Mouse (Mus musculus) CH12.LX (cell line): ENCODE data around the gene Bend6. TPM values are rescaled to one million over a fixed set of nuclear protein-coding genes. Genes with fewer than 3 reads are reported as not detected.

ENCODE experiments used
- DNase-seq: peaks from one replicate; pipeline ENCODE4 v3.0.0-alpha.2; 2013; ENCODE audit errors: extremely low read depth
- H3K27ac ChIP-seq: 2 replicates; pipeline ENCODE4 v1.5.1; 2012; ENCODE audit warnings: low read depth, mild to moderate bottlenecking, control low read depth, moderate library complexity; ENCODE audit not compliant: insufficient read depth
- H3K27me3 ChIP-seq: replicated peaks from 2 replicates; pipeline ENCODE3; 2012; ENCODE audit warnings: inconsistent platforms
- H3K36me3 ChIP-seq, 2 experiments: replicated peaks in 1 of 2; 2 replicates each; pipeline versions ENCODE3 to v1.6.1; 2012; ENCODE audit warnings: inconsistent platforms in 1 of 2, low read length in 1 of 2, mild to moderate bottlenecking in 1 of 2, mixed read lengths in 1 of 2, moderate library complexity in 1 of 2; ENCODE audit not compliant: control insufficient read depth in 1 of 2, insufficient read depth in 1 of 2
- H3K4me1 ChIP-seq, 2 experiments: 2 replicates each; pipeline ENCODE4 v1.6.1; 2012; ENCODE audit warnings: inconsistent platforms in 1 of 2, moderate library complexity in 1 of 2; ENCODE audit not compliant: insufficient read depth in 2 of 2, control insufficient read depth in 1 of 2
- H3K4me2 ChIP-seq: 2 replicates; pipeline ENCODE4 v1.6.1; 2012; ENCODE audit warnings: low read depth, mild to moderate bottlenecking, control low read depth; ENCODE audit not compliant: poor library complexity, insufficient read depth, severe bottlenecking
- H3K4me3 ChIP-seq, 3 experiments: fragments of 150-350 bp in 1 of 3; sonication (generic) in 1 of 3; replicated peaks in 1 of 3; 2 replicates each; pipeline versions ENCODE3 to v1.5.1; 2011 to 2012; ENCODE audit warnings: low read depth in 2 of 3, low read length in 2 of 3, mild to moderate bottlenecking in 2 of 3, moderate library complexity in 2 of 3, control low read depth in 1 of 3, improper control_type of control experiment in 1 of 3, inconsistent platforms in 1 of 3, mixed read lengths in 1 of 3; ENCODE audit not compliant: poor library complexity in 1 of 3
- H3K79me2 ChIP-seq: replicated peaks from 2 replicates; pipeline ENCODE4 v1.6.1; 2012; ENCODE audit warnings: mild to moderate bottlenecking, moderate library complexity; ENCODE audit not compliant: control insufficient read depth, poor library complexity, insufficient read depth, severe bottlenecking; ENCODE audit errors: extremely low read depth
- H3K9ac ChIP-seq: 2 replicates; pipeline ENCODE4 v1.6.1; 2012; ENCODE audit warnings: low read depth, mild to moderate bottlenecking, control low read depth, moderate library complexity; ENCODE audit not compliant: insufficient read depth
- H3K9me3 ChIP-seq: replicated peaks from 2 replicates; pipeline ENCODE3; 2012; ENCODE audit warnings: low read length, inconsistent platforms, mixed read lengths
- BHLHE40 ChIP-seq: IDR thresholded peaks from 2 replicates; pipeline ENCODE4 v1.6.1; 2011; ENCODE audit warnings: mild to moderate bottlenecking, low read depth, low read length, improper control_type of control experiment
- CHD1 ChIP-seq: IDR thresholded peaks from 2 replicates; pipeline ENCODE4 v1.6.1; 2012; ENCODE audit warnings: low read depth, low read length, improper control_type of control experiment, inconsistent platforms
- CTCF ChIP-seq, 2 experiments: IDR thresholded peaks in 1 of 2; conservative IDR thresholded peaks in 1 of 2; 2 replicates each; pipeline ENCODE4 v1.5.1; 2011 to 2012; ENCODE audit warnings: low read depth in 2 of 2, low read length in 2 of 2, improper control_type of control experiment in 1 of 2, inconsistent platforms in 1 of 2, mild to moderate bottlenecking in 1 of 2, moderate library complexity in 1 of 2
- E2F4 ChIP-seq: IDR thresholded peaks from 2 replicates; pipeline ENCODE4 v1.6.1; 2011; ENCODE audit warnings: low read depth, low read length, improper control_type of control experiment; ENCODE audit not compliant: insufficient replicate concordance
- ETS1 ChIP-seq: conservative IDR thresholded peaks from 2 replicates; pipeline ENCODE4 v1.6.1; 2012; ENCODE audit warnings: low read depth, mild to moderate bottlenecking, inconsistent platforms, low read length, improper control_type of control experiment, moderate library complexity
- GABPA ChIP-seq: IDR thresholded peaks from 2 replicates; pipeline ENCODE4 v1.6.1; 2012; ENCODE audit warnings: low read depth, low read length, improper control_type of control experiment, inconsistent platforms; ENCODE audit not compliant: insufficient replicate concordance
- IRF4 ChIP-seq: IDR thresholded peaks from 2 replicates; pipeline ENCODE4 v1.6.1; 2014; ENCODE audit warnings: low read depth, mild to moderate bottlenecking, inconsistent platforms, low read length, improper control_type of control experiment
- JUND ChIP-seq: conservative IDR thresholded peaks from 2 replicates; pipeline ENCODE4 v1.6.1; 2011; ENCODE audit warnings: low read depth, low read length, improper control_type of control experiment
- KAT2A ChIP-seq: IDR thresholded peaks from 2 replicates; pipeline ENCODE4 v1.6.1; 2012; ENCODE audit warnings: low read length, improper control_type of control experiment, inconsistent platforms; ENCODE audit not compliant: insufficient replicate concordance
- MAFK ChIP-seq: IDR thresholded peaks from 2 replicates; pipeline ENCODE4 v1.6.1; 2011; ENCODE audit warnings: low read length, improper control_type of control experiment; ENCODE audit not compliant: insufficient replicate concordance
- MAX ChIP-seq: IDR thresholded peaks from 2 replicates; pipeline ENCODE4 v1.6.1; 2011; ENCODE audit warnings: low read length, improper control_type of control experiment
- MEF2A ChIP-seq: IDR thresholded peaks from 2 replicates; pipeline ENCODE4 v1.6.1; 2014; ENCODE audit warnings: low read depth, mild to moderate bottlenecking, inconsistent platforms, low read length, improper control_type of control experiment, borderline replicate concordance
- MXI1 ChIP-seq: IDR thresholded peaks from 2 replicates; pipeline ENCODE4 v1.6.1; 2011; ENCODE audit warnings: mild to moderate bottlenecking, low read depth, low read length, improper control_type of control experiment
- NELFE ChIP-seq: IDR thresholded peaks from 2 replicates; pipeline ENCODE4 v1.6.1; 2011; ENCODE audit warnings: low read depth, low read length, improper control_type of control experiment
- PAX5 ChIP-seq: IDR thresholded peaks from 2 replicates; pipeline ENCODE4 v1.6.1; 2012; ENCODE audit warnings: low read length, inconsistent platforms, mixed read lengths
- POLR2AphosphoS2 ChIP-seq: IDR thresholded peaks from 2 replicates; pipeline ENCODE4 v1.6.1; 2011; ENCODE audit warnings: low read depth, low read length, improper control_type of control experiment
- TBP ChIP-seq: conservative IDR thresholded peaks from 2 replicates; pipeline ENCODE4 v1.6.1; 2011; ENCODE audit warnings: low read depth, low read length, improper control_type of control experiment
- UBTF ChIP-seq: IDR thresholded peaks from 2 replicates; pipeline ENCODE4 v1.6.1; 2012; ENCODE audit warnings: low read depth, mild to moderate bottlenecking, inconsistent platforms, low read length, improper control_type of control experiment, moderate library complexity
- ZC3H11A ChIP-seq: IDR thresholded peaks from 2 replicates; pipeline ENCODE4 v1.6.1; 2012; ENCODE audit warnings: low read depth, mild to moderate bottlenecking, inconsistent platforms, low read length, improper control_type of control experiment
- dilution Hi-C: fragments of 300-500 bp; cut with MboI; formaldehyde crosslinking; loops from 2 replicates; pipeline ENCODE4 v1.14.3; 2020; ENCODE audit warnings: low sequenced_read_pairs; ENCODE audit not compliant: extremely low pct_unique_long_range_greater_than_20kb, extremely low pct_ligation_motif_present
- in situ Hi-C: fragments of 300-500 bp; cut with MboI; formaldehyde crosslinking; loops from 3 replicates; pipeline ENCODE4 v1.14.3; 2019; ENCODE audit warnings: low sequenced_read_pairs, low pct_ligation_motif_present, low pct_unique_long_range_greater_than_20kb, mixed read lengths
- polyA plus RNA-seq: library from polyadenylated mRNA; unstranded; fragments of >175 nt; gene quantifications from 2 replicates; pipeline ENCODE4 v1.2.1, GENCODE M21; 2012; ENCODE audit warnings: low read depth; ENCODE audit not compliant: insufficient read length
- total RNA-seq, 2 experiments: library from RNA; depleted of rRNA; stranded (reverse); fragments of 300-350 nt in 1 of 2; fragments of >200 nt in 1 of 2; gene quantifications; 2 replicates each; pipeline ENCODE4 v1.2.3; 2012 to 2014

Bend6 gene
- total and polyA plus RNA-seq, 3 experiments, result 1.4 to 3.4 (median 3.2) TPM

DNA sequence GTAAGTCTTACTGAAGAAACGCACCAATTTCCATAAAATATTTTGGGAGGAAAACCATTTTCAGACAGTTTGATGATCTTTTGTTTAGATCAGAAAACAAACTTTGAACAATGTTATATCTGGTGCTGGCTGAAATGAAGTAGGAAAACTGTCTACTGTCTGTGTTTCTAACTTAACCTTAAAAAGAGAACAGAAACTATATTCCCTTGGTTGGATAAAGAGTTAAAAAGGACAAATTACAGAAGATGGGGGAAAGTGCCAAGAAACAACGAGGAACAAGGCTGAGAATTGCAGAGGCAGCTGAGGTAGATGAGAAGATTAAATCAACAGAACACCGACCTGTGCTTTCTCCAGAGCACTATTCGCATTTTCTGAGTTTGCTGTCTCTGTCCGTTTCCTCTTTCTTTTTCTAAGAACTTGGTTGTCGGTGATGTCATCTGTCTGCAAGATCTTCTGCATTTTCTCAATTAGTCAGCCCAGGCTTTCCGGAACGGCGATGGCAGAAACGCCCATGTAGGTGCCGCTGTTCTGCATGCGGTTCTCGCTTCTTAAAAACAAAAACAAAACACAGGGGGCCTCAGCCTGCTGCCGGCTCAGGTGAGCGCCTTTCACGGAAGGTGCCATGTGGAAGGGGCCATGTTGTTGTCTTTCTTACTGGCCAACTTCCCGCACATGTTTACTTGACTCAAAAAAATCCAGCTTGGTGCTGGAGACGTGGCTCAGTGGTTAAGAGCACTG is 24.3 kb downstream of the Bend6 start (continued):
- no peak for TF ChIP-seq UBTF
- peak; percentile 85 for TF ChIP-seq NELFE
- peak; percentile 90 for TF ChIP-seq JUND
- TF ChIP-seq GABPA, result no peak

DNA sequence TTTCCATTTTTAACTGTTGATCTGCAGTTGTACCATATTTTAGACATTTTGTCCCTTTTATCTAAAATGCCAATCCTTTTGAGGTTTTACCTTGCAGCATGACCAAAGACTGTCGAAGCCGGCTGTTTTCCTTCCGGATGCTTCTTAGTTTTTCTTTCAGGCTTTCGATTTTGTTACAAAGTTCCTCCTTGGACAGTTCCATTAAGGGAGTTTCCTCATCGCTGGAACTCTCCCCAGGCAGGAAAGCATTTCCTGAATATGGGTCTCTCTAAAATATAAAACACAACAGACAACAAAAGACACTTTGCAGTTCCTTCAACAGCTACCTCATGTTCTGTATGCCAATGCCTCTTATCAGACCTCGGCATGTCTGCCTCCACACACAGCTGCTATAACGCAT is 29.4 kb downstream of the Bend6 start:
- no peak overlapping the region for H3K9ac ChIP-seq
- no peaks in the 10 kb centered on the region for H3K79me2 ChIP-seq
- no peak for TF ChIP-seq POLR2AphosphoS2
- TF ChIP-seq TBP, result no peak
- no peak for TF ChIP-seq MAX
- TF ChIP-seq NELFE, result no peak
- TF ChIP-seq JUND, result no peak
- no peak for TF ChIP-seq ETS1
- no peak for TF ChIP-seq E2F4
- TF ChIP-seq CTCF (conservative IDR thresholded peaks at IDR 0.05 in 1 of 2, IDR thresholded peaks at IDR 0.05 in 1 of 2; ENCODE audit: low read depth in 2 of 2, low read length in 2 of 2), result no peak
- TF ChIP-seq ZC3H11A, result no peak
- no peak for TF ChIP-seq MXI1
- no peak for TF ChIP-seq KAT2A
- TF ChIP-seq BHLHE40, result no peak
- TF ChIP-seq IRF4, result no peak
- no peak for TF ChIP-seq PAX5
- TF ChIP-seq CHD1, result no peak
- no peak for TF ChIP-seq MAFK
- TF ChIP-seq MEF2A, result no peak
- dilution Hi-C loops, result no loop called here
- no peaks in the 10 kb centered on the region for H3K36me3 ChIP-seq
- H3K4me2 ChIP-seq, result no peak overlapping the region
- H3K27me3 ChIP-seq, result no peaks in the 10 kb centered on the region
- peaks cover 0 to 7% of the 10 kb centered on the region in 2 experiments; a peak in 1 of 4 replicates for H3K4me1 ChIP-seq
- H3K9me3 ChIP-seq, result no peaks in the 10 kb centered on the region
- no peak overlapping the region for H3K27ac ChIP-seq
- no peak overlapping the region for H3K4me3 ChIP-seq
- in situ Hi-C loops, result no loop called here
- no peak for DNase-seq
